Mouse (Mus musculus) layer of hippocampus, adult 11-12 months (tissue): ENCODE measurements at regions not wholly inside any gene's neighbourhood (a gene's known extent, or its start where the extent isn't known, plus 50 kb on each side); places are given as distances from the start of the nearest gene placed in this dataset.

Source experiments
- DNase-seq: peaks from one replicate; pipeline ENCODE4 v3.0.0; 2022; ENCODE audit warnings: low spot score

DNA sequence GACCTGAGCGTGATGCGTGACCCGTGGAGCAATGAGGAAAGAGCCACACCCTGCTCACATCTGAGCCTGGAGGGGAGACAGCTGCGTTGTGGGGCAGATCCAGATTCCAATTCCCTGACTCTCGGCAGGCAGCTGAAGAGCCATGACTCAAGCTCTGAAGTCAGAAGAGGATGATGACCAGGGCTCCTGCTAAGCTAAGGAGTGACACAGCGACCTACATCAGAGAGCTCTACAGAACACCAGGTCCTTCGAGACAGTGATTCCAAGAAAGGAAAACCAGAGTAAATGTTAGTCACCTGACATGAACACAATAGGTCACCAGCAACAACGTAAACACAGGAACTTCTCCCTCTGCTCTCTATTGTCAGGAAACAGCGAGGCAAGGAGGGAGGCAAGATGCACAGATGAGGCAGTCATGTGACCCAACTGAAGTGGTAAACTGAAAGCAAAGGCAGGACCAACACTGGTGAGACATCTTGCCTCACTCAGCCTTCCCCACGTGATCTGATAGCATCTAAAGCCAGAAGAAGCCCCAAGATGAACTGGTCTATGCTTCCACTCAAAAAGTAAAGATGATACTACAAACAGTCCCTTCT, 444.2 kb upstream of the Gm19410 start:
- no peak for DNase-seq

DNA sequence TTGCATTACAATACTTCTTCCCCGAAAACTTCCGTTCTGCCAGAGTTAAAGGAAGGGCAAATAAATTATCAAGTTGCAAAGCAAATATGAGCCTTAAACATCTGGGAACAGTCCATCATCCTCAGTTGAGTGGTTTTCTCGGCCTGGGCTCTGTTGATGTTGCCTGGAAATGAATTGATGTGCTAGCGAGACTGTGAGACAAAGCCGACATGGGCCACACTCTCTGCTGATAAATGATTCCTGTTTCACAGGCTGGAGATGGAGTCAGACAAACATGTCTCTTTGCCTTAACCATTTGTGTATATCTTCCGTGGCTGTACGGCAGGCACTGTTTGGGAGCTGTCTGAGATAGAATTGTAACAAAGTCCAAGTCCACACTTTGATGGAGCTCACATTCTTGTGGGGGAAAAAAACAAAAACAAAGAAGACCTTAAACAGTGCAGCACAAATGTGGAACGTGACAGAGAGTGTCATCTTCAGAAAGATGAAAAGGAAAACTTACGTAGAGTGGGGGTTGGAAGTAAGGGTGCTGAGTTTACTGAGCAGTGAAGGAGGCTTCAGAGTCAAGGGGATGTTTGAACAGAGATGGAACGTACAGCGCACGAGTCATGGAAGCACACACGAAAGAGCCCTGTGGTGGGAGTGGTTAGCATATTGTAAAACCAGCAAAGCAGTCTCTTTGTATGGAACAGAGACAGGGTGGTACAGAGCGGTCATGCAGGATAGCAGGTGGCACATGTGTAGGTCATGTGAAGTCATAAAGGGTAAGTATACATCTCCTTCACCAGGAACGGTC, 442.2 kb upstream of the Gm19410 start:
- DNase-seq = no peak
